Mouse (Mus musculus) gastrocnemius, postnatal 36 days (tissue): ENCODE measurements around the gene Atp6v0a4. TPM values are rescaled to one million over a fixed set of nuclear protein-coding genes. Genes with fewer than 3 reads are reported as not detected.

Source experiments
- DNase-seq, 2 experiments: peaks; one replicate each; pipeline ENCODE4 v3.0.0; 2022
- intact Hi-C: fragments of 180-260 bp; cut with DNase I; formaldehyde crosslinking; loops from one replicate; pipeline ENCODE4 v1.15.1; 2025
- long read RNA-seq, 2 experiments: library from polyadenylated mRNA; stranded (forward); transcript quantifications; one replicate each; pipeline ENCODE4 v2.0.0; 2021
- total RNA-seq, 2 experiments: library from RNA; stranded (reverse); gene quantifications; 2 replicates each; pipeline ENCODE4 v1.2.3; 2021

Gene Atp6v0a4
- total RNA-seq, result under 1 TPM; 0.39 to 0.61 TPM
- long read RNA-seq, experiment 1, result 0 reads
- long read RNA-seq, experiment 2, partial matches to known transcripts, result 1 of 1 reads
- long read RNA-seq, experiment 2, other reads (novel, unspliced or antisense), result 0 of 1 reads

DNA sequence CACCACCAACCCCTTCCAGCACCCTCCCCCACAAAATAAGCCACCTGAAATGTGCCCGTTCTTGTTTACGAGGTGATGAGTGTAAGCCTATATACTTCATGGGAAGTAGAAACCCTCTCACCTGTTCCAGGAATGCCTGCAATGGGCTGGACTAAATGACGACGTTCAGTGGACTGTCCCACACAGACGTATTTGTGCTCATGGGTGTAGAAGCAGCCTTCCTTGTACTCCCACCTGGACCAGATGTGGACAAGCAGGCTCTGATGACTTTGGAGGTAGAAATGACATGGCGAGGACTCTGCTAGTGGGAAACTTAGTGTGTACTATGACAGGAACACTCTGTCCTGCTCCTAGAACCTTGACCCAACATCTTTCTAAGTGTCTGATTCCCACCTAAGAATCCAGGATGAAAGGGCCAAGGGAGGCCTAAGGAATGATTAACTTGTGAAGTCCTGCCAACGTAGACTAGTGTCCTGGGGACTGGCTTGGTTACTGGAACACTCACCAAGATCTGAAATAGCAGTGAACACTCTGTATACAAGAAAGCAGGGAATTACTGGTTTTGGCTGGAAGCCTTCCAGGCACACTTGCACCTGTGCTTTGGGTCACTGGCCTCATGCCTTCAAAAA lies at the start of gene Atp6v0a4:
TSS of gene Atp6v0a4 (minus strand) at position 380 of the 629 bp plus-strand sequence.
- DNase-seq, result no peak
- intact Hi-C loops, result no loop called here

- intact Hi-C loops, result no loop called here
- no peak for DNase-seq
Measured at GRCm38 (mm10) chr6:38165385-38165784, 41.0 kb upstream of the Atp6v0a4 start.

DNA sequence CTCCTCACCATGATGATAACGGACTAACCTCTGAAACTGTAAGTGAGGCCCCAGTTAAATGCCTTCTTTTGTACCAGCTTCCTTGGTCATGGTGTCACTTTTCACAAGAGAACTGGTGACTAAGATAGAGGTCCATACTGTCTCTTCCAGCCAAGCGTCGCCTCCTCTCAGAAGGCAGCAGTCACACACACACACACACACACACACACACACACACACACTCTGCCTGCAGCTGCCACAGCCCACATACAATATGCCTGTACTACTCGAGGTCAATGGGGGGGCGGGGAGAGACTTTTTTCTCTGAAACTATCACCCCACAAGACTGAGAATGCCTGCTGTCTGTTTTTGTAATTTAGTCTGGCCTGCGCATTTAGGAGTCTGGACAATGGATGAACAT lies 40.3 kb upstream of the Atp6v0a4 start:
- intact Hi-C loops, result loop anchor here (5.0 kb wide), 2 partner anchors 88 to 158 kb away; partner anchors contain the start of gene D630045J12Rik
- DNase-seq, result no peak

GRCm38 (mm10) chr6:38162825-38163504 lies 38.6 kb upstream of the Atp6v0a4 start:
- no peak for DNase-seq
- intact Hi-C loops, result loop anchor here (5.0 kb wide), 2 partner anchors 89 to 159 kb away; partner anchors contain the start of gene D630045J12Rik

DNA sequence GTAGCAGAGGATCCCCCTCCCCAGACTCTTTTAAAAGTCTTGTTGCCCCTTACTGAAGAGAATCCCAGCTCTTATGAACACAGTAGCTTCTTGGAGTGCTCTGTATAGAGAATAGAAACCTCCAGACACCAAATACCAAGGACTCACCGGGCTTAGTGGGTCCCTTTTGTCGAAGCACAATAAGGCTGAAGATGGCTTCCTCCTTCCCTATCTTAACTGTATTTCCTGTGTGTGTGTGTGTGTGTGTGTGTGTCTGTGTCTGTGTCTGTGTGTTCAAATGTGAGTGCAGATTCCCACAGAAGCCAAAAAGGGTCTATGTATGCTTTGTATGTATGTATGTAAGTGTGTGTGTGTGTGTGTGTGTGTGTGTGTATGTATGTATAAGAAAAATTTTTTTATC lies 36.2 kb upstream of the Atp6v0a4 start:
- intact Hi-C loops, result loop anchor here (5.0 kb wide), 2 partner anchors 92 to 162 kb away; partner anchors contain the start of gene D630045J12Rik
- no peak for DNase-seq

DNA sequence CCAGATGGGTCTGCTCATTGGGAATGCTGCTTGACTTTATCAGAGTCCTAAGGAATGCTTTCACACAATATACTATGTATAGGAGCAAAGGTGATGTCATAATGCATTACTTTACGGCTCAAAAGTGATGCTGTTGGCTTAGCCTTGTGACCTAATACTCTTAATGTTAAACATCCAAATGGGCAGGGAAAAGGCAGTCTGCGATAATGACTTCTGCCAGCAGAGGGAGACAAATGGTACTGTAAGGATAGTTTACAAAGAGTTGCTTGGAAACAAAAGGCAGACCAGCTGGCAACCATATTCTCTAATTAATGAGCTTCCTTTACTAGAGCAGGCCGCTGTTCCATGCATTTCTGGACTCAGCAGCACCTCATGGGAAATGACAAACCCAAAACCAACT lies 35.7 kb upstream of the Atp6v0a4 start:
- peak; percentile 35 to 75 for DNase-seq
- intact Hi-C loops, result loop anchor here (5.0 kb wide), 2 partner anchors 92 to 162 kb away; partner anchors contain the start of gene D630045J12Rik

DNA sequence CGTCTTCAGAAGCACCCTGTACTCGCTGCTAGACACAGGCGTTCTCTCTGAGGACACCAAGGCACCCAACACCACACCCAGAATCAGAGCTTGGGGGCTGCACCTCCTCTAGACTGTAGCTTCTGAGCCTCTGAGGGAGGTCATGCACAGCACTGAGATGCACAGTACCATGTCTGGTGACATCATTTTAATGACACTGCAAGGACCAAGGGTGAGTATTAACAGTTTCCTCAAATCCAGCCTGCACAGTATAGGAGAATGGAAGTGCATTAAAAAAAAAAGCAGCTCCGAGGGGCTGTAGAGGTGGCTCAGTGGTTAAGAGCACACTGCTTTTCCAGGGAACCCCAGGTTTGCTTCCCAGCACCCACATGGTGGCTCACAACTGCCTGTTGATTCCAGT lies 35.2 kb upstream of the Atp6v0a4 start:
- intact Hi-C loops, result loop anchor here (10.0 kb wide), 1 partner anchor 365 kb away; no protein-coding TSS in a partner anchor

GRCm38 (mm10) chr6:38157925-38158324 lies 33.5 kb upstream of the Atp6v0a4 start:
- DNase-seq, result no peak
- intact Hi-C loops, result loop anchor here (10.0 kb wide), 1 partner anchor 367 kb away; no protein-coding TSS in a partner anchor

More for the DNA sequence above, 35.2 kb upstream of the Atp6v0a4 start:
- no peak for DNase-seq

DNA sequence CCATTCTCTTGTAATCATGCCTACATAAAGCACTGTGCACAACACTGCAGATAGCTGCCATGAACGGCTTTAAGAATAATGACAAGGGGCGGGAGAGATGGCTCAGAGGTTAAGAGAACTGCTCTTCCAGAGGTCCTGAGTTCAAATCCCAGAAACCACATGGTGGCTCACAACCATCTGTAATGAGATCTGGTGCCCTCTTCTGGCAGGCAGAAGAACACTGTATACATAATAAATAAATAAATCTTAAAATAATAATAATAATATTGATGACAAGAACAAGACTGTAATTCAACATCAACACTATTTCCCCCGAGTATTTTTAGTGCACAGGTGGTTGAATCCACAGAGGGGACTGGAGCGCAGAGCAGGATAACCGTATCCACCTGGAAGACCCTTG lies 31.8 kb upstream of the Atp6v0a4 start:
- intact Hi-C loops, result loop anchor here (10.0 kb wide), 1 partner anchor 369 kb away; no protein-coding TSS in a partner anchor
- no peak for DNase-seq

GRCm38 (mm10) chr6:38152305-38152704 lies 27.9 kb upstream of the Atp6v0a4 start:
- intact Hi-C loops, result loop anchor here (10.0 kb wide), 1 partner anchor 372 kb away; no protein-coding TSS in a partner anchor
- no peak for DNase-seq

- intact Hi-C loops, result no loop called here
- DNase-seq, result no peak
Measured at GRCm38 (mm10) chr6:38149483-38149882, 25.1 kb upstream of the Atp6v0a4 start.

- DNase-seq, result no peak
- intact Hi-C loops, result no loop called here
Measured at GRCm38 (mm10) chr6:38148626-38149025, 24.2 kb upstream of the Atp6v0a4 start.

- intact Hi-C loops, result no loop called here
- DNase-seq, result no peak
Measured at GRCm38 (mm10) chr6:38147301-38147700, 22.9 kb upstream of the Atp6v0a4 start.

DNA sequence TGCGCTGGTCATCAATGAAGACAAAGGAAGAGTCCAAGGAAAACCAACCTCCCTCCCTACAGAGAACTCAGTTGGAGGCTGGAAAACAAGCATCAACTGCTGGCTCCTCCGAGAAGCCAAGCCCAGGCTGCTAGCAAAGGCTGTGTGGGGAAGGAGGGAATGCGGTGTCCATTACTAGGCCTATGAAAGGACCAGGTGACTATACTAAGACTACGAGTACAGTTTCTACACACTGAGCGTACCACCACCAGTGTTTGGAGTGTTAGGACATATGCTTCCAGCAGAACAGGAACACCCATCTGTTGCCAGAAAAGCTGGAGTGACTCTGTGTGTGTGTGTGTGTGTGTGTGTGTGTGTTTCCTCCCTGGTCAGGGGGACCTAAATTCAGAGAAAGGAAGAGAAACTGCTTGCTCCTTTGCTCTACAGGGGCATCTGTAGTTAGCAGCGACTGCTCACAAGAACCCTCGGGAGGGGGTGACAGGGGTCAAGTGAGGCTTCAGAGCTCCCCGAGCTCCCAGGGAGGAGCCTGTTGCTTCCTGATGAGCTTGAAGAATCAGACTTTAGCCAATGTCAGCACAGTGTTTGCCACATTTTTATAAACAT lies 21.2 kb upstream of the Atp6v0a4 start:
- no peak for DNase-seq
- intact Hi-C loops, result no loop called here

DNA sequence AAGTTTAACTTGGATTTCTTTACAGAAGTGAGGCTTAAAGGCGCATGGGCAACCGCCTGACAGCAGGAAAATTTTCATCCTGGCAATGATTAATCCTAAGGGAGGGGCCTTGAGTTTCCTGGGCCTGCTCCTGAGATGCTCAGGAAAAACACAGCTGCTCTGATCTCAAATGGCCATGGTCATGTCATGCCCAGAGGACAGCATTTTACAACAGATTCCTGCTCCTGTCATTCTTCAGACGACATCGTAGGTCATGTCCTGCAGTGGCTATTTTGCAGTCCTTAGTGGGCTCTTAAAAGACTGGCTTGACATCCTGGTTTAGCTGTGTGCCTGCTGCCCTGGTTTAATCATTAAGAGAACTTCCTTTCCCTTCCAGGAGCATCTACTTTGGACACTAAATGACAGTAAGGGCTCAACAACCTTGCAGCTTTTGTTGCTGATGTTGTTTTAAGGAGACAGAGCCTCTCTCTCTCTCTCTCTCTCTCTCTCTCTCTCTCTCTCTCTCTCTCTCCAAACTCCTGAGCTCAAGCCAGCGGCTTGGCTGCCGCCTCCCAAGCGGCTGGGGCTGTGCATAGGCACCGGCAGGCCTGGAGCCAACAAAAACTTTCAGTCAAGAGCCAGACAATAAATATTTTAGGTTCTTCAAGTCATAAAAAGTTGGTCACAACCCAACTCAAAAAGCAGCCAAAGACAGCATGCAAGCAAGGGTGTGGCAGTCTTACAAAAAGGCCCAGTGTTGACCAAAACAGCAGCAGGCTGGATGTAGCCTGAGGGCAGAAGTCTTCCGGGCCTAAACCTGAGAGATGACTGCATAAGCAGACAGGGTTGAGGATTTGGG lies 20.0 kb upstream of the Atp6v0a4 start:
- intact Hi-C loops, result no loop called here
- DNase-seq, result peak; percentile 56

DNA sequence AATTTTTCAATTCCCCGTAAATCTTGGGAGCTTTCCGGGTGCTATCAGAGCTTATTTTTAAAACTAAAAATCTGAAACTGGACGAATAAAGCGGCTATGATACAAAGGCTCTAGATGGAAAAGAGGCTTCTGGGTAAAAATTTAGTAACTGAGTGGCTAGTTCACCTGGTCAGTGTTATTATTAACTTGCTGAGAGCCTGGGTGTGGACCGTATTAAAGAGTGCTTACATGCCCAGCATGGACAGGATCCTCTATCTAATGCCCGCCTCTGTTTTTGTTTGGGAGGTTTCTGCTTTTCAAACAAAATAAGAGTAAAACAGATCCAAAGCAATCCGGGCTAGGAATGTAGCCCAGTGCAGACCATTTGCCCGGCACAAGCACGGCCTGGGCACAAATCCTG lies 16.0 kb upstream of the Atp6v0a4 start:
- no peak for DNase-seq
- intact Hi-C loops, result no loop called here

GRCm38 (mm10) chr6:38139086-38139485 lies 14.7 kb upstream of the Atp6v0a4 start:
- intact Hi-C loops, result no loop called here
- no peak for DNase-seq

- intact Hi-C loops, result no loop called here
- DNase-seq, result peak; percentile 46 to 54
Measured at GRCm38 (mm10) chr6:38134806-38135559, 10.6 kb upstream of the Atp6v0a4 start.

GRCm38 (mm10) chr6:38131801-38132231 lies 7.4 kb upstream of the Atp6v0a4 start:
- DNase-seq, result peak; percentile 65 to 71
- intact Hi-C loops, result no loop called here
